Mouse (Mus musculus) stomach, postnatal 0 days (tissue): ENCODE data around the gene Tekt1.

ENCODE experiments used
- CTCF ChIP-seq: IDR thresholded peaks from 2 replicates; pipeline ENCODE4 v1.5.1; 2016; ENCODE audit warnings: antibody characterized with exemption, low read depth, mild to moderate bottlenecking, moderate library complexity
- EP300 ChIP-seq: optimal IDR thresholded peaks from 2 replicates; pipeline ENCODE3; 2016; ENCODE audit warnings: antibody characterized with exemption

- TF ChIP-seq CTCF (no peak), EP300 (no peak)
Observed at GRCm38 (mm10) chr11:72402969-72403368, 40.7 kb upstream of the Tekt1 start.
